Mouse (Mus musculus): ENCODE measurements around the gene Xkr7. TPM values are rescaled to one million over a fixed set of nuclear protein-coding genes. Genes with fewer than 3 reads are reported as not detected.

The Xkr7 gene
- polyA plus RNA-seq (2012; rRNA removed), result 10.2 and 10.7 TPM in 2 replicates

GRCm38 (mm10) chr2:153031126-153032082, at the start of gene Xkr7:
Gene Xkr7 (plus strand): TSS chr2:153031852.

GRCm38 (mm10) chr2:153014758-153015593, 16.7 kb upstream of the Xkr7 start, which contains the start of gene Pdrg1:
Gene Pdrg1 (minus strand): TSS chr2:153015427.

GRCm38 (mm10) chr2:153065747-153066508, 34.3 kb downstream of the Xkr7 start, which contains the start of gene Ccm2l:
Gene Ccm2l (plus strand): TSS chr2:153065955.

Other genes with a start within 250 kb of the Xkr7 start
- 91.7 and 101 TPM in 2 replicates for gene Bcl2l1, start 200.1 kb upstream of the Xkr7 start, polyA plus RNA-seq (2012; rRNA removed)
- gene Tpx2, start 183.9 kb upstream of the Xkr7 start, polyA plus RNA-seq (2012; rRNA removed), result 11.6 and 12.9 TPM in 2 replicates
- gene Mylk2, start 120.5 kb upstream of the Xkr7 start, polyA plus RNA-seq (2012; rRNA removed), result 0.05 and 0.56 TPM in 2 replicates
- gene Foxs1, start 98.6 kb upstream of the Xkr7 start, polyA plus RNA-seq (2012; rRNA removed), result 3.5 TPM in 2 replicates
- 29.4 and 31.8 TPM in 2 replicates for gene Dusp15, start 80.2 kb upstream of the Xkr7 start, polyA plus RNA-seq (2012; rRNA removed)
- 6.4 and 7.7 TPM in 2 replicates for gene Ttll9, start 69.4 kb upstream of the Xkr7 start, polyA plus RNA-seq (2012; rRNA removed)
- 179 and 180 TPM in 2 replicates for gene Pdrg1, start 16.4 kb upstream of the Xkr7 start, polyA plus RNA-seq (2012; rRNA removed)
- 8.0 and 9.5 TPM in 2 replicates for gene Ccm2l, start 34.1 kb downstream of the Xkr7 start, polyA plus RNA-seq (2012; rRNA removed)
- 4.9 and 6.5 TPM in 2 replicates for gene Hck, start 76.6 kb downstream of the Xkr7 start, polyA plus RNA-seq (2012; rRNA removed)
- 53.8 and 57.1 TPM in 2 replicates for gene Tm9sf4, start 129.5 kb downstream of the Xkr7 start, polyA plus RNA-seq (2012; rRNA removed)
- 47.1 and 48.3 TPM in 2 replicates for gene Tspyl3, start 193.6 kb downstream of the Xkr7 start, polyA plus RNA-seq (2012; rRNA removed)
- 5.0 and 5.1 TPM in 2 replicates for gene Plagl2, start 209.6 kb downstream of the Xkr7 start, polyA plus RNA-seq (2012; rRNA removed)
- gene Pofut1, start 209.7 kb downstream of the Xkr7 start, polyA plus RNA-seq (2012; rRNA removed), result 19.0 and 19.2 TPM in 2 replicates

Data from central nervous system, embryonic 18 days (tissue).